Mouse (Mus musculus): Measurements from ENCODE around the gene G430095P16Rik. TPM values are rescaled to one million over a fixed set of nuclear protein-coding genes. Genes with fewer than 3 reads are reported as not detected.

G430095P16Rik gene
- polyA plus RNA-seq, 1 experiment from 2014 or later: 4.1 TPM

GRCm38 (mm10) chr8:84706610-84707266 lies 16.1 kb upstream of the G430095P16Rik start:
- peak overlapping the region; percentile 42 for H3K4me3 ChIP-seq (replicated peaks; ENCODE audit: low read length)
- H3K36me3 ChIP-seq (ENCODE audit: control insufficient read depth, insufficient read depth, low read length): no peaks in the 10 kb centered on the region
- 29% methylated on average over 45 of the region's 45 CpGs for WGBS
- peak; percentile 11; the same call in 1 of the 2 replicates for ATAC-seq (ENCODE audit: insufficient read depth, low FRiP score)
- H3K27ac ChIP-seq (ENCODE audit: low read length): peak overlapping the region; percentile 95
- peaks cover 40% of the 10 kb centered on the region for H3K27me3 ChIP-seq (ENCODE audit: control insufficient read depth, insufficient read depth, low read length)
- peak overlapping the region; percentile 66 for H3K9ac ChIP-seq (ENCODE audit: low read length)
- peak overlapping the region; percentile 55 for H3K4me2 ChIP-seq (ENCODE audit: low read depth, low read length)
- H3K9me3 ChIP-seq (replicated peaks; ENCODE audit: control insufficient read depth, low read length): no peaks in the 10 kb centered on the region
- peaks cover 61% of the 10 kb centered on the region for H3K4me1 ChIP-seq (ENCODE audit: control insufficient read depth, insufficient read depth, low read length)

GRCm38 (mm10) chr8:84707267-84707883 lies 15.4 kb upstream of the G430095P16Rik start:
- H3K4me1 ChIP-seq (ENCODE audit: control insufficient read depth, insufficient read depth, low read length): peaks cover 65% of the 10 kb centered on the region
- H3K36me3 ChIP-seq (ENCODE audit: control insufficient read depth, insufficient read depth, low read length): no peaks in the 10 kb centered on the region
- H3K4me3 ChIP-seq (replicated peaks; ENCODE audit: low read length): peak overlapping the region; percentile 42
- peaks cover 40% of the 10 kb centered on the region for H3K27me3 ChIP-seq (ENCODE audit: control insufficient read depth, insufficient read depth, low read length)
- 36% methylated on average over 22 of the region's 22 CpGs for WGBS
- peak; percentile 68 for ATAC-seq (ENCODE audit: insufficient read depth, low FRiP score)
- peak overlapping the region; percentile 66 for H3K9ac ChIP-seq (ENCODE audit: low read length)
- H3K27ac ChIP-seq (ENCODE audit: low read length): peak overlapping the region; percentile 95
- H3K4me2 ChIP-seq (ENCODE audit: low read depth, low read length): peak overlapping the region; percentile 55
- H3K9me3 ChIP-seq (replicated peaks; ENCODE audit: control insufficient read depth, low read length): no peaks in the 10 kb centered on the region

DNA sequence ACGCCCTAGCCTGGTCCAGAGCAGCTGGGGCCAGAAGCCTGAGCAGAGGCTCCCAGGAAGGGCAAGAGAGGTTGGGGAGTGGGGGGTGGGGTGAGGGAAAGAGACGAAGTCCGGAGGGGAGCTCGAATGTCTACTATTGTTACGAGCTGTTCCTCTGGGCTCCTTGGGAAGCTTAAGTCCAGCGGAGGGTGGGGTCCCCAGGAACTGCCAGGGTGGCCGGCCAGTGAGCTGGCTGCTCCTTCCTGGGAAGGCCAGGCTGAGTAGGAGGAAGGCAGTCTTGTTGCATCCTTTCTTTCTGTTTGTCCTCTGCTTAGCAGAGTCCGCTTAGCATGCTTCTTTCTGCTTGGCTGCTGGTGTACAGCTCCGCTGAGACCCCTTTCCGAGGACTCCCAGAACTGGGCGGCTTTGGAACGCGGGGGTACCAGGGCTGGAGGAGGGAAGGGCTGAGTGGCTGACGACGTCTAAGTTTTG lies 14.7 kb upstream of the G430095P16Rik start:
- no peaks in the 10 kb centered on the region for H3K36me3 ChIP-seq (ENCODE audit: control insufficient read depth, insufficient read depth, low read length)
- H3K4me1 ChIP-seq (ENCODE audit: control insufficient read depth, insufficient read depth, low read length): peaks cover 68% of the 10 kb centered on the region
- H3K4me3 ChIP-seq (replicated peaks; ENCODE audit: low read length): peak overlapping the region; percentile 42
- peak overlapping the region; percentile 66 for H3K9ac ChIP-seq (ENCODE audit: low read length)
- peak overlapping the region; percentile 55 for H3K4me2 ChIP-seq (ENCODE audit: low read depth, low read length)
- ATAC-seq (ENCODE audit: insufficient read depth, low FRiP score): no peak
- WGBS: 34% methylated on average over 15 of the region's 15 CpGs
- peaks cover 33% of the 10 kb centered on the region for H3K27me3 ChIP-seq (ENCODE audit: control insufficient read depth, insufficient read depth, low read length)
- H3K27ac ChIP-seq (ENCODE audit: low read length): peak overlapping the region; percentile 95
- no peaks in the 10 kb centered on the region for H3K9me3 ChIP-seq (replicated peaks; ENCODE audit: control insufficient read depth, low read length)

- H3K9me3 ChIP-seq (replicated peaks; ENCODE audit: control insufficient read depth, low read length): no peaks in the 10 kb centered on the region
- no peak overlapping the region for H3K4me3 ChIP-seq (replicated peaks; ENCODE audit: low read length)
- H3K27me3 ChIP-seq (ENCODE audit: control insufficient read depth, insufficient read depth, low read length): peaks cover 27% of the 10 kb centered on the region
- H3K9ac ChIP-seq (ENCODE audit: low read length): peak overlapping the region; percentile 36; the same call in 1 of the 2 replicates
- no peaks in the 10 kb centered on the region for H3K36me3 ChIP-seq (ENCODE audit: control insufficient read depth, insufficient read depth, low read length)
- H3K4me1 ChIP-seq (ENCODE audit: control insufficient read depth, insufficient read depth, low read length): peaks cover 74% of the 10 kb centered on the region
- whole genome bisulfite sequencing: 21% methylated on average over 12 of the region's 12 CpGs
- no peak overlapping the region for H3K4me2 ChIP-seq (ENCODE audit: low read depth, low read length)
- H3K27ac ChIP-seq (ENCODE audit: low read length): peak overlapping the region; percentile 28; the same call in 1 of the 2 replicates
- peak; percentile 31; the same call in 1 of the 2 replicates for ATAC-seq (ENCODE audit: insufficient read depth, low FRiP score)
These were observed 13.9 kb upstream of the G430095P16Rik start for GRCm38 (mm10) chr8:84708774-84709475.

DNA sequence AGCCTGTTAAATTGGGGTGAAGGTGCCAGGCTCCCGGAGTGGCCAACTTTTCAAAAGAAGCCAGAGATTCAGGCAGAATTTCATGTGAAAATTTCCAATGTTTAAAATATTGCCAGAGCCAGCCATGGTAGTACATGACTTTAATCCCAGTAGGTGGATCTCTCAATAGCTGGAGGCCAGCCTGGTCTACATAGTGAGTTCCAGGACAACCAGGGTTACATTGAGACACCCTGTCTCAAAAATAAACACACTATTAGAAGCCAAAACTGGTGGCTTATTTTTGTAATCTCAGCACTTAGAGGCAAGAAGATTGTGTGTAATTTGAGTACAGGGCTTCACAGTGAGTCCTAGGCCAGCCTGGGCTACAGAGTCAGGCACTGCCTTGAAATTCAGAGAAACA lies 12.9 kb upstream of the G430095P16Rik start:
- Histone ChIP-seq H3K27ac (ENCODE audit: low read length) (peak overlapping the region; percentile 28; the same call in 1 of the 2 replicates), H3K27me3 (ENCODE audit: control insufficient read depth, insufficient read depth, low read length) (peaks cover 20% of the 10 kb centered on the region), H3K36me3 (ENCODE audit: control insufficient read depth, insufficient read depth, low read length) (no peaks in the 10 kb centered on the region), H3K4me1 (ENCODE audit: control insufficient read depth, insufficient read depth, low read length) (peaks cover 71% of the 10 kb centered on the region), H3K4me2 (ENCODE audit: low read depth, low read length) (no peak overlapping the region), H3K9ac (ENCODE audit: low read length) (peak overlapping the region; percentile 31; the same call in 1 of the 2 replicates), H3K4me3 (replicated peaks; ENCODE audit: low read length) (no peak overlapping the region), H3K9me3 (replicated peaks; ENCODE audit: control insufficient read depth, low read length) (no peaks in the 10 kb centered on the region)
- ATAC-seq (ENCODE audit: insufficient read depth, low FRiP score): no peak
- 100% methylated on average over 1 of the region's 1 CpGs for WGBS

DNA sequence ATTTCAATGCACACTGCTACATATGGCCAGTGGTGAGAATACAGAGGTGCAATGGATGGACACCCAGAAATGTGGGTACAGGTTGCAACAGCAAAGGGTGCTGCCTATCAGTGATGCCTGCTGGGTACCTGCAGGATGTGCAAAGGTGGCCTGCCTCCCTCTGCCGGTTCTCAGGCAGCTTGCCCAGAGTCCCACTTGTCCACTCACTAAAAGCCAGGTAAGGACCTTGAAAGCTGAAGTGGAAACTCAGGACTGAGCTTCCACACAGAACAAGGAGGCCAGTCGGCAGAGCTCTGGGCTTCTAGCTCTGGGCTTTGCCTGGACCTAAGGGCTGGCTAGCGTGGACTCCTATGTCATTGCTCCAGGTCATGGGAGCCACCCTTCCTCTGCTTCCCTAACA lies 11.5 kb upstream of the G430095P16Rik start:
- H3K4me2 ChIP-seq (ENCODE audit: low read depth, low read length): no peak overlapping the region
- H3K4me3 ChIP-seq (replicated peaks; ENCODE audit: low read length): no peak overlapping the region
- WGBS: 50% methylated on average over 3 of the region's 3 CpGs
- H3K4me1 ChIP-seq (ENCODE audit: control insufficient read depth, insufficient read depth, low read length): peaks cover 66% of the 10 kb centered on the region
- ATAC-seq (ENCODE audit: insufficient read depth, low FRiP score): no peak
- H3K9me3 ChIP-seq (replicated peaks; ENCODE audit: control insufficient read depth, low read length): no peaks in the 10 kb centered on the region
- H3K27ac ChIP-seq (ENCODE audit: low read length): peak overlapping the region; percentile 95
- H3K9ac ChIP-seq (ENCODE audit: low read length): peak overlapping the region; percentile 36; the same call in 1 of the 2 replicates
- H3K36me3 ChIP-seq (ENCODE audit: control insufficient read depth, insufficient read depth, low read length): no peaks in the 10 kb centered on the region
- peaks cover 20% of the 10 kb centered on the region for H3K27me3 ChIP-seq (ENCODE audit: control insufficient read depth, insufficient read depth, low read length)

- Histone ChIP-seq H3K4me2 (ENCODE audit: low read depth, low read length) (peak overlapping the region; percentile 11), H3K27me3 (ENCODE audit: control insufficient read depth, insufficient read depth, low read length) (peaks cover 12% of the 10 kb centered on the region), H3K9me3 (replicated peaks; ENCODE audit: control insufficient read depth, low read length) (no peaks in the 10 kb centered on the region), H3K36me3 (ENCODE audit: control insufficient read depth, insufficient read depth, low read length) (no peaks in the 10 kb centered on the region), H3K4me1 (ENCODE audit: control insufficient read depth, insufficient read depth, low read length) (peaks cover 60% of the 10 kb centered on the region), H3K4me3 (replicated peaks; ENCODE audit: low read length) (no peak overlapping the region), H3K9ac (ENCODE audit: low read length) (peak overlapping the region; percentile 62), H3K27ac (ENCODE audit: low read length) (peak overlapping the region; percentile 95)
- ATAC-seq (ENCODE audit: insufficient read depth, low FRiP score): peak; percentile 81
- 22% methylated on average over 11 of the region's 11 CpGs for WGBS
These were observed 10.7 kb upstream of the G430095P16Rik start for GRCm38 (mm10) chr8:84711933-84712758.

GRCm38 (mm10) chr8:84712759-84713120 lies 10.1 kb upstream of the G430095P16Rik start:
- Histone ChIP-seq H3K27ac (ENCODE audit: low read length) (peak overlapping the region; percentile 95), H3K27me3 (ENCODE audit: control insufficient read depth, insufficient read depth, low read length) (peaks cover 7% of the 10 kb centered on the region), H3K9ac (ENCODE audit: low read length) (peak overlapping the region; percentile 43), H3K9me3 (replicated peaks; ENCODE audit: control insufficient read depth, low read length) (no peaks in the 10 kb centered on the region), H3K4me3 (replicated peaks; ENCODE audit: low read length) (no peak overlapping the region), H3K36me3 (ENCODE audit: control insufficient read depth, insufficient read depth, low read length) (no peaks in the 10 kb centered on the region), H3K4me1 (ENCODE audit: control insufficient read depth, insufficient read depth, low read length) (peaks cover 54% of the 10 kb centered on the region), H3K4me2 (ENCODE audit: low read depth, low read length) (peak overlapping the region; percentile 11; the same call in 1 of the 2 replicates)
- peak; percentile 45 for ATAC-seq (ENCODE audit: insufficient read depth, low FRiP score)
- WGBS: 17% methylated on average over 3 of the region's 3 CpGs

All from stomach, embryonic 16.5 days (tissue).